Mouse (Mus musculus) stomach, embryonic 16.5 days (tissue): Measurements from ENCODE around the gene Clstn2. TPM values are rescaled to one million over a fixed set of nuclear protein-coding genes. Genes with fewer than 3 reads are reported as not detected.
A peak's percentile ranks its signal among the peaks of the same experiment; 100 is the strongest.

Experiments used
- ATAC-seq: fragments of 200-750 bp; cut with Nextera tagmentation; 2 replicates; pipeline ENCODE4 v1.8.0; 2017; ENCODE audit warnings: moderate number of reproducible peaks, moderate TSS enrichment; ENCODE audit not compliant: insufficient read depth, low FRiP score
- H3K27ac ChIP-seq: fragments of 300-500 bp; sonication (generic); 2 replicates; pipeline ENCODE4 v1.5.1; 2014; ENCODE audit warnings: low read length
- H3K27me3 ChIP-seq: fragments of 300-500 bp; sonication (generic); 2 replicates; pipeline ENCODE4 v1.6.1; 2014; ENCODE audit warnings: low read length, control low read depth, mixed read lengths; ENCODE audit not compliant: control insufficient read depth, insufficient read depth
- H3K36me3 ChIP-seq: fragments of 300-500 bp; sonication (generic); 2 replicates; pipeline ENCODE4 v1.6.1; 2014; ENCODE audit warnings: low read length; ENCODE audit not compliant: control insufficient read depth, insufficient read depth
- H3K4me1 ChIP-seq: fragments of 300-500 bp; sonication (generic); 2 replicates; pipeline ENCODE4 v1.6.1; 2014; ENCODE audit warnings: low read length, control low read depth, mixed read lengths; ENCODE audit not compliant: control insufficient read depth, insufficient read depth
- H3K4me2 ChIP-seq: fragments of 300-500 bp; sonication (generic); 2 replicates; pipeline ENCODE4 v1.6.1; 2014; ENCODE audit warnings: low read depth, low read length, mixed read lengths
- H3K4me3 ChIP-seq: fragments of 300-500 bp; sonication (generic); replicated peaks from 2 replicates; pipeline ENCODE4 v1.5.1; 2014; ENCODE audit warnings: mild to moderate bottlenecking, low read length
- H3K9ac ChIP-seq: fragments of 300-500 bp; sonication (generic); 2 replicates; pipeline ENCODE4 v1.6.1; 2014; ENCODE audit warnings: low read length
- H3K9me3 ChIP-seq: fragments of 300-500 bp; sonication (generic); replicated peaks from 2 replicates; pipeline ENCODE4 v1.6.1; 2016; ENCODE audit warnings: low read length, control low read depth; ENCODE audit not compliant: control insufficient read depth
- WGBS: fragments of 180-500 bp; shearing (Covaris S2); extraction: QIAGEN DNeasy Blood & Tissue Kit; methylation state at CpG from one replicate; pipeline ENCODE4 v1.1.7; 2014; 5-methylcytosine and 5-hydroxymethylcytosine counted together
- polyA plus RNA-seq: library from polyadenylated mRNA; unstranded; fragments of >200 nt; fragmentation: Nextera tagmentation; extraction: Ambion mirVana; gene quantifications from 2 replicates; pipeline ENCODE4 v1.2.1, GENCODE M21; 2015

Gene Clstn2
- polyA plus RNA-seq = 1.0 and 1.2 TPM in 2 replicates

- Histone ChIP-seq H3K36me3 (no peaks in the 10 kb centered on the region), H3K4me2 (peak within 1 kb of the TSS; percentile 94), H3K4me3 (peak within 1 kb of the TSS; percentile 66), H3K27me3 (peaks cover 21% of the 10 kb centered on the region), H3K9me3 (no peaks in the 10 kb centered on the region), H3K9ac (peak within 1 kb of the TSS; percentile 65), H3K27ac (no peak within 1 kb of the TSS), H3K4me1 (peaks cover 3% of the 10 kb centered on the region)
- whole genome bisulfite sequencing = under 1% methylated on average over 73 of the region's 73 CpGs
- ATAC-seq = peak; percentile 85
Measured at GRCm38 (mm10) chr9:98032573-98033272, at the start of gene Clstn2. Clstn2 (minus strand) TSS chr9:98033181.

DNA sequence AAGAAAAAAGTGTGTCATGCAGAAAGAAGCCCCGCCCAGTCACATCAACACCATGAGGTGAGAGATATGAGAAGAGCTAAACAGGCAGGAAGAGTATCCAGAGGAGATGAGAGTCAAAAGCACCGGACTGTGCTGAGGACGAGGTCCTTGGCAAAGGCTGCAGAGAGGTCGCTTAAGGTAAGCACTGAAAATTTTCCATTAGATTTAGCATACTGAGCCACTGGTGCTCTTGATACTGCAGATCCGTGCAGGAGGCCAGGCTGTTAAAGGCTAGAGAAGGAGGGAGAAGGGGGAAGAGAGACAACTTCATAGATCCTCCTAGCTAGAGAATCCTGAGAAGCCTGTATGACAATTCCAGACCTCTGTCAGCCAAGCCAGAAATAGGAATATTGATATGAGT is 34.8 kb upstream of the Clstn2 start:
- H3K9ac ChIP-seq = no peak overlapping the region
- WGBS = 75% methylated on average over 5 of the region's 5 CpGs
- no peak overlapping the region for H3K27ac ChIP-seq
- no peak for ATAC-seq
- H3K4me1 ChIP-seq = no peaks in the 10 kb centered on the region
- H3K27me3 ChIP-seq = no peaks in the 10 kb centered on the region
- no peaks in the 10 kb centered on the region for H3K9me3 ChIP-seq
- no peak overlapping the region for H3K4me2 ChIP-seq
- H3K36me3 ChIP-seq = no peaks in the 10 kb centered on the region
- H3K4me3 ChIP-seq = no peak overlapping the region

- no peaks in the 10 kb centered on the region for H3K36me3 ChIP-seq
- no peak overlapping the region for H3K27ac ChIP-seq
- no peak overlapping the region for H3K4me3 ChIP-seq
- no peaks in the 10 kb centered on the region for H3K4me1 ChIP-seq
- no peaks in the 10 kb centered on the region for H3K27me3 ChIP-seq
- no peak overlapping the region for H3K4me2 ChIP-seq
- H3K9ac ChIP-seq = no peak overlapping the region
- no peaks in the 10 kb centered on the region for H3K9me3 ChIP-seq
- no peak for ATAC-seq
- WGBS = 57% methylated on average over 3 of the region's 3 CpGs
Measured at GRCm38 (mm10) chr9:98061646-98062045, 28.7 kb upstream of the Clstn2 start.

DNA sequence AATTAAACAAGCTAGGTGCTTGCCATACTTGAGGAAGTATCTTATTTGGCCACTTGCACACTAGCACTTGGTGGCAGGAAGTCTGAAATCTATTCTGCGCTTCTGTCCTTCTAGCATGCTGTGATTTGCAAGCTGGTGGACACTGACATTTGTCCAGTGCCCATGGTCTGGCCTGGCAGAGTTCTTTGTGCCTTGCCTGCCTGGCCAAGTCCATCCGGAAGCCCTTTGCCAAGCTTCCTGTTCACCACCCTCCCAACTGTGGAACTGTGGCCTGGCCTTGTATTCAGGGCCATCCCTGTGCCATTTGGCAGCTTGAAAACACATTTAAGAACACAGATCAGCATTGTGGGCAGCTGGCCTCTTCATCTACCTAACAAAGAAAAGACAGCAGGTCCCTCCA is 24.3 kb upstream of the Clstn2 start:
- ATAC-seq = no peak
- no peaks in the 10 kb centered on the region for H3K36me3 ChIP-seq
- H3K27me3 ChIP-seq = no peaks in the 10 kb centered on the region
- no peak overlapping the region for H3K4me3 ChIP-seq
- no peaks in the 10 kb centered on the region for H3K4me1 ChIP-seq
- H3K9me3 ChIP-seq = no peaks in the 10 kb centered on the region
- WGBS = 90% methylated on average over 2 of the region's 2 CpGs
- H3K9ac ChIP-seq = no peak overlapping the region
- no peak overlapping the region for H3K4me2 ChIP-seq
- no peak overlapping the region for H3K27ac ChIP-seq

DNA sequence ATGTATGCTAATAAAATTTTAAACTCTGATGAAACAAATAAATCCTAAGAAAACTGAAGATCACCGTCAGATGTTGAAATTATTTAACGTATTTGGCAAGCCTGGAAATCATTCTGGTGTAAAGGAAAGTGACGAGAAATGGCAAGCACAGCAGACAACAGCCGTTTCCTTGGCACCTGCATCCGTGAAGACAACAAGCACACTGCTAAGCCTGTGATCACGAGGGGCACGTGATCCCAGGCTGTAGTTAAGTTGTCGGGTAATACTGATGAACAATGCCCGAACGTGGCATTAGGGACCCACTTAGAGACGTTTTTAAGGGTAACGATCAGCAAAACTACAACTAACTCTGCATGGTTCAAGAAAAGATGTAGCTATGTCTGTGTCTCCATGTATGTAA is 18.4 kb upstream of the Clstn2 start:
- WGBS = 77% methylated on average over 12 of the region's 12 CpGs
- H3K27ac ChIP-seq = no peak overlapping the region
- H3K4me2 ChIP-seq = no peak overlapping the region
- ATAC-seq = no peak
- no peak overlapping the region for H3K9ac ChIP-seq
- H3K4me1 ChIP-seq = no peaks in the 10 kb centered on the region
- no peaks in the 10 kb centered on the region for H3K9me3 ChIP-seq
- no peak overlapping the region for H3K4me3 ChIP-seq
- no peaks in the 10 kb centered on the region for H3K36me3 ChIP-seq
- no peaks in the 10 kb centered on the region for H3K27me3 ChIP-seq

GRCm38 (mm10) chr9:98033273-98033855 is 383 bp upstream of the Clstn2 start:
- no peak overlapping the region for H3K27ac ChIP-seq
- H3K9me3 ChIP-seq = no peaks in the 10 kb centered on the region
- WGBS = under 1% methylated on average over 38 of the region's 38 CpGs
- peak; percentile 62 for ATAC-seq
- peak overlapping the region; percentile 66 for H3K4me3 ChIP-seq
- H3K9ac ChIP-seq = peak overlapping the region; percentile 65
- H3K4me2 ChIP-seq = peak overlapping the region; percentile 94
- peaks cover 21% of the 10 kb centered on the region for H3K27me3 ChIP-seq
- H3K36me3 ChIP-seq = no peaks in the 10 kb centered on the region
- H3K4me1 ChIP-seq = peaks cover 3% of the 10 kb centered on the region

- Histone ChIP-seq H3K27ac (no peak overlapping the region), H3K36me3 (no peaks in the 10 kb centered on the region), H3K27me3 (peaks cover 21% of the 10 kb centered on the region), H3K9me3 (no peaks in the 10 kb centered on the region), H3K4me3 (peak overlapping the region; percentile 66), H3K9ac (peak overlapping the region; percentile 65), H3K4me2 (peak overlapping the region; percentile 94), H3K4me1 (peaks cover 3% of the 10 kb centered on the region)
- ATAC-seq = no peak
- 2% methylated on average over 31 of the region's 31 CpGs for WGBS
Measured at GRCm38 (mm10) chr9:98031898-98032572, 946 bp downstream of the Clstn2 start.

DNA sequence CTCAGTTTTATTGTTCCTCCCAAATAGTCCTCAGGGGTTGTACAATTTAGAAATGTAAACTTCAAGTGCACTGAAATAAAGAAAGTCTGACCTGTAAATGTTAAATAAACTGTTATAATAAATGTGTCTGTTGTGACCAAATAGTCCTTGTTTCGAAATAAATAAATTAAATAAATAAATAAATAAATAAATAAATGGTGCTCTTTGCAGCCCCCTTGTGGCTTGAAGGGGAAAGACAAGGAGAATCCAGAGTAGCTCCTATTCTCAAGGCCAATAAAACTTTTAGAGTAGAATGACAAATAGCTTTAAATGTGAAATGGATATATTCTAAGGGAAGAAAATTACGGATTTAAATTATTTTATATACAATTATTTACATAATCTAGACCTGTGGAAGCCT is 2.3 kb downstream of the Clstn2 start:
- peaks cover 3% of the 10 kb centered on the region for H3K4me1 ChIP-seq
- WGBS = 13% methylated on average over 2 of the region's 2 CpGs
- no peak for ATAC-seq
- no peaks in the 10 kb centered on the region for H3K36me3 ChIP-seq
- H3K27ac ChIP-seq = no peak overlapping the region
- no peak overlapping the region for H3K4me3 ChIP-seq
- no peaks in the 10 kb centered on the region for H3K9me3 ChIP-seq
- H3K4me2 ChIP-seq = no peak overlapping the region
- peaks cover 21% of the 10 kb centered on the region for H3K27me3 ChIP-seq
- H3K9ac ChIP-seq = no peak overlapping the region

DNA sequence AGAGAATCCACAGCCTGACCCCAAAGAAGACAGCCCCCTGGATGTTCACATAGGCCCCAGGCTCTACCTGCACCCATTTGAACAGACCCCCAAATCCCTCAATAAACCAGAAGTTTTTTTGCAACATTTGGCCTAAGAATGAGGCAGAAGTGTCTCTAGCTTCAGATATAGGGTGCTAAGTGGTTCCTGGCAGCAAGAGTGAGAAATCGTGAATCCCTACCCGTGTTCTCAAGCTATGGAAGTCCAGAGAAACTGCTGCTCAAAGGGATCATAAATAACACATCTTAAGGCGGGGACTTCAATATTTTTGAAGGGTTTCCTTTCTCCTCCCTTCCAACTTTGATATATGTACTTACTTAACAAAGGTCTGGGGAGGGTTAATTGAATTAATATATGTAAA is 7.4 kb downstream of the Clstn2 start:
- Histone ChIP-seq H3K4me1 (no peaks in the 10 kb centered on the region), H3K4me2 (no peak overlapping the region), H3K36me3 (no peaks in the 10 kb centered on the region), H3K27me3 (no peaks in the 10 kb centered on the region), H3K4me3 (no peak overlapping the region), H3K27ac (no peak overlapping the region), H3K9me3 (no peaks in the 10 kb centered on the region), H3K9ac (no peak overlapping the region)
- no peak for ATAC-seq
- WGBS = 73% methylated on average over 3 of the region's 3 CpGs
